Mouse (Mus musculus) retina, embryonic 14.5 days (tissue): ENCODE measurements at regions not wholly inside any gene's neighbourhood (a gene's known extent, or its start where the extent isn't known, plus 50 kb on each side); places are given as distances from the start of the nearest gene placed in this dataset.
"Not testable (repeated sequence)": the region's sequence is repeated elsewhere in the genome, so short reads cannot be mapped to it uniquely, and the experiment has no call there.

Experiments
- DNase-seq: peaks from one replicate; pipeline ENCODE4 v3.0.0-alpha.2; 2015; ENCODE audit warnings: low spot score

- no peak for DNase-seq
Observed at GRCm38 (mm10) chr14:74205011-74205410, 435.6 kb upstream of the Htr2a start.

- no peak for DNase-seq
Observed at GRCm38 (mm10) chr14:74217914-74218446, 422.7 kb upstream of the Htr2a start.

- no peak for DNase-seq
Observed at GRCm38 (mm10) chr14:74219761-74220160, 420.9 kb upstream of the Htr2a start.

- DNase-seq = no peak
Observed at GRCm38 (mm10) chr14:74222093-74222492, 418.5 kb upstream of the Htr2a start.

GRCm38 (mm10) chr14:74229560-74230187, 411.0 kb upstream of the Htr2a start:
- no peak for DNase-seq

DNA sequence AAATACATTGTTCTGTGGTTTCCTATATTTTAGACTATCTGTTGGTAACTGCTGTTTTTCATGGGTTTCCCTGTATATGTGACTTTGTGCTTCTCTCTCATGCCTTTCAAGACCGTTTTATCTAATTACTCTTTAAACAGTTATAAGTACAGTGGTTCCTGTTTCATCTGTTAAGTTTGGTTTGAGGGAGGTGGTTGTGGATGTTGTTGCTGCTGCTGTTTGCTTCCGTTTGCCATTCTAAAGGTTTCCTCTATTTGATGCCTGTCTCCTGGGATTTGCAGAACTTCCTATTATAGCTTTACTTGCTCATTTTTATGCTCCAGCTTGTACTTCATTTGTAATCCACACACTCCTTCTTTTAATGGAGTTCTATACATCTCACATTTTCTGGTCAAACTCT, 400.4 kb upstream of the Htr2a start:
- DNase-seq = no peak

DNA sequence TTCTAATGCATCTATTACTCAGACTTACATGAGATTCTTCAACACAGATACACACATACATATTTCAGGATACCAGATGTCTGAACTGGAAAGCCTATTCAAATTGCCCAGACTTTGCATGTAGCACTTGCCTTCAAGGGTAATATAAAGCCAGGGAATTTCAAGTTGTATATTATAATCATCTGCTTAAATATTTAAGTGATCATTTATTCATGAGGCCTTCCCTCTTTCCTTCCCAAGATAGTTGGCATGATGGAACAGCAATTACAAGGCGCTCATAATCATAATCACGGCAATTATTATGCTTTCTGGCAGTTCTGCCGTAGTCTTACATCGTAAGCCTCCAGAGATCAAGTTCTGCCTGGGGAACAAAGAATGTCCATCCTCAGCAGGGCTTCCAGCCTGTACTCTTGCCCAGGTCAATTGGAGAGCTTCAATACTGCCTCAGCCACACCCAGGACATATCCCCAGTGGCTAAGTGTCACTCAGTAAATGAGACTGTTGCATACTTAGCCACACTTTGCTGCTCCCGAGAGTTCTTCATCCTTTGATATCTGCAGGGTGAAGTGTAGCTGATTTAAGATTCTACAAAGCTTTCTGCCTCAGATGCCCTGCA, 391.3 kb upstream of the Htr2a start:
- no peak for DNase-seq

GRCm38 (mm10) chr14:74250021-74250420, 390.6 kb upstream of the Htr2a start:
- DNase-seq = no peak

- no peak for DNase-seq
Observed at GRCm38 (mm10) chr14:74252189-74253145, 388.2 kb upstream of the Htr2a start.

DNA sequence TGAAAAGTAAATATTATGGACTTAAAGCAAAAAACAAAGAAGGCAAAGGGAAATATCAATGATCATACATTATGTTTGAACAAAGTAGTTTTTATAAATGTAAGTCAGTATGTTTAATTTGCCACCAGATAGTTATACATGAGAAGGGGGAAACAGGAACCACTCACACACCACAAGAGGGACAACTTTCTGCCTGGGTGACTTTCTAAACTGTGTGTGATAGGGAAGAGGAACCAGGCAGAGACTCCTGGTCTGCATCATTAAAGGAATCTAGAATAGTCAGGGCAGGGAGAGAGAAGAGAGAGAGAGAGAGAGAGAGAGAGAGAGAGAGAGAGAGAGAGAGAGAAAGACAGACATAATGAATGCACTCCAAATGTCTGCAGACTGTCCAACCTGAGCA, 385.6 kb upstream of the Htr2a start:
- DNase-seq = no peak

DNA sequence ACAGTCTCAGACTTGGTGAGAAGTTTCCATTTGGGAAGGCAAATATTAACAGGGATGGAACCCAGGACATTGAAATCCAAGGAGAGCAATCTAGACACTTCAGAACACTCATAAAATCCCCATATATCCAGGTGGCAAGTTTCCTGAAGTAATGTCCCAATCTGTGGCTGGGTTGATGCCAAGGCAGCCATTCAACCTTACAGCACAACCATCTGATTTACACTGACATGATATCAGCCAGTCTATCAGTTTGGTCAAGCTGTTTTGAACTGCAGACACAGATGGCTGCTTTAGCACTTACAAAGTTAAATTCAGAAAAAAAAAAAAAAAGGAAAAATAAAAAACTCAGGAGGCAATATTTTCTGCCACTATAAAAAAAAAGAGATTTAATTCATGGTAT, 381.2 kb upstream of the Htr2a start:
- no peak for DNase-seq

GRCm38 (mm10) chr14:74267086-74267485, 373.6 kb upstream of the Htr2a start:
- DNase-seq = no peak

GRCm38 (mm10) chr14:74294560-74294959, 346.1 kb upstream of the Htr2a start:
- no peak for DNase-seq

GRCm38 (mm10) chr14:74304483-74304882, 336.2 kb upstream of the Htr2a start:
- no peak for DNase-seq

GRCm38 (mm10) chr14:74306717-74307307, 333.8 kb upstream of the Htr2a start:
- no peak for DNase-seq

DNA sequence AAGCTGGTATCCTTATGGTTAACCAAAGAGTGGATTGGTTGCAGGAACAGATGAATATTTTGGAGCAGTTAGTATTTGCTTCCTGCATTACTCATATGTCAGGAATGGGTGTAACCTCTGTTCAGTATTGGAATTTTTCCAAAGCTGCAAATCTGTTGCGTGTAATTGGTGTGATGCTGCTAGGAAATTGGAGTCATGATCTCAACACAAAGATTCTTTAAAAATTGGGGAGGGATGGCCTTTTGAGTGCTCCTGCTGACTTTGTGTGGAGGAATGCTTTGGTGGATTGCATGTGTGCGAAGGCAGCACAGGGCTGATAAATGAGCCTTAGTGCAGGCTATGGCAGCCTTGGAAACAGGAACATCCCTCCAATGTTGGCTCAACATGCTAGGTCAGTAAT, 331.2 kb upstream of the Htr2a start:
- not testable (repeated sequence) for DNase-seq

DNA sequence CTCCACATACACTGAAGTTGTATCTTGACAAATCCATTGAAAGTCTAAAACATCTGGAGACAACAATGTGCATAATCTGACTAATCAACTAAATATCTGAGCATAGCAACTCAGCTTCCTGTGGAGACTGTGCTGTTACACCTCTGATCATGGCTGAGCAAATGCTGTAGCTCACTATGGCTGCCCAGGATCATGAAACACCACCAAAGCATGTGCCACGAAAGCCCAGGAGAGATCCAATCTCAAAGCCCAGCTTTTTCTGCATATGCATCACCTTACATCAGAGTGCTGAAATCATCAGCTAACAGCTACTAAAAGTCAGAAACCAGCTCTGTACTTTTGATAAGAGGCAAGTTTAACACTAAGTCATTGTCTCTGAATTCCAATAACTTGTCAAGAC, 313.3 kb upstream of the Htr2a start:
- no peak for DNase-seq

DNA sequence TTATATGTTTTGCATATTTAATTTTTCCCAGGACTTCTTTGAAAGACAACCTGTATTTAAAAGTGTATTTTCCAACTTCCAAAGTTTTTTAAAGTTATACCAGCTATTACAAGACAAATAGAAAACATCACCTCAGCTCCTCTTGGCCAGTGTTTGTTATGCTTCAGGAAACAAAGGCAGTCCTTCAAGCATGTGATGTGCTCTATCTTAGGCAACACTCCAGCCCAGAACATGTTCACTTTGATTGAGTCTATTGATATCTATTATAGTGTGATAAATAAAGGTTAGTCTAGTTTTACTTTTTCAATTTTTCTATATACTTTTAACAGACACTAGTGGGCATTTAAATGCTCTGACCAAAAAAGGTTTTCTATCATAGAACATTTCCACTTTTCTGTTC, 289.9 kb upstream of the Htr2a start:
- DNase-seq = no peak

GRCm38 (mm10) chr14:74352286-74352685, 288.4 kb upstream of the Htr2a start:
- DNase-seq = peak; percentile 29

GRCm38 (mm10) chr14:74358730-74359444, 281.8 kb upstream of the Htr2a start:
- no peak for DNase-seq
